Mouse (Mus musculus) spleen, postnatal 0 days (tissue): ENCODE measurements around the gene Lurap1l. TPM values are rescaled to one million over a fixed set of nuclear protein-coding genes. Genes with fewer than 3 reads are reported as not detected.

Experiments used
- polyA plus RNA-seq: library from polyadenylated mRNA; unstranded; fragments of >200 nt; fragmentation: Nextera tagmentation; extraction: Ambion mirVana; gene quantifications from 2 replicates; pipeline ENCODE4 v1.2.1, GENCODE M21; 2015

Gene Lurap1l
- polyA plus RNA-seq = 2.1 and 2.7 TPM in 2 replicates

DNA sequence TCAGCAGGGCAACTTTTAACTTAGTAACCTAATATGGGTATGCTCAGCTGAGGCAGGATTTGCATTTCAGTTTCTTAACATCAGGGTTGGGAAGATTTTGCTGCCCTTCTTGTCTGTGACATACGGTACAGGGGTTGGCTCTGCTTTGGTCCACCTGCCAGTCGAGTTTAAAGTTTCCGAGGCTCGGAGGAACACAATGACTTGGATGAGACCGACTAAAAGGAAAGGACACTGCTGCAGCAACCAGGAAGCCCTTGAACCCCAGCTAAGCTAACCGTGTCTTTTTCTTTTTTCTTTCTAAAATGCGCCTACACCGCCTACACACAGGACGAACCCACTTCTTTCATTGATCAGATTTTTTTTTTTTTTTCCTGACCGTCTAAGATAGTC is at the start of gene Lurap1l:
Gene Lurap1l, plus strand, starts transcription at position 166 of the 390 bp plus-strand sequence.

Other genes with a start within 250 kb of the Lurap1l start
- gene Tyrp1, start 76.5 kb upstream of the Lurap1l start, polyA plus RNA-seq = 0.28 TPM in 1 of 2 replicates, not detected in the other